Mouse (Mus musculus) adrenal gland, adult (tissue): ENCODE results near the gene Ubl3.

Source experiments
- DNase-seq, 2 experiments: peaks; one replicate each; pipeline ENCODE4 v3.0.0; 2022 to 2023; ENCODE audit warnings: low spot score in 1 of 2; ENCODE audit not compliant: inconsistent age in 2 of 2

Ubl3 gene

GRCm38 (mm10) chr5:148532201-148532600 is 20.4 kb downstream of the Ubl3 start:
- DNase-seq: no peak

DNA sequence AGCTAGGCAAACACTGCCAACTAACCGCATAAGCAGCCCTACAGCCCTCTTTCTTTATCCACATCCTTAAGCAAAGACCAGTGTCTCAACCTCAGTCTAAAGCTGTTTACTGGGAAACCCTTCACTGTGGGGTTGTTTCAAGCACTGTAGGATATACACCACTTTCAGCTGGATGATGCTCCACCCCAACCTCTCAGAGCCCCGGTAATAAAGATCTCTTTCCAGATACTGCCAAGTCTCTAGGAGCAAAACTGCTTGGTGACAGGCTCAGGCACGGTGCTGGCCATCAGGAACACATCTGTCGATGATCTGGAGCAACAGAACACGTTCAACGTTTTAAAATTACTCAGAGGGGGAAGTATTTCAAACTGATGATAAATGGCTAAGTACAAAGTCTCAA is 25.0 kb downstream of the Ubl3 start:
- no peak for DNase-seq

DNA sequence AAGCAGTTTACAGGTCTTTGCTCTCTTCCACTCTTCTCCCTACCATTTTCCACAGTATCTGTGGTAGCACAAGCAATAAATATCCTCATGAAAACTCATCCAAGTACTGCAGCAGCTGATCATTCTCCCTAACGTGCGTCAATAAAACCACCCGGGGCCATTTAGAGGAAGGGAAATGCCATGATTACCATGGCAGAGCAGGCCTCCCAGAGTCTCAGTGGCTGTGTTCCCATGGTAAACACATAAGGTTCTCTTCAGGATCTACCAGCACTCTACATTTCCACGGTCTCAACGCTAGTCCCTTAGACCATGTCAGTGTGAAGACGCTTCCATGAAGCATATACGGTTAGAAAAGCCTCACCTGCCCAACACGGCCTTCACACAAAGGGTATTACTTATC is 26.0 kb downstream of the Ubl3 start:
- DNase-seq: no peak

DNA sequence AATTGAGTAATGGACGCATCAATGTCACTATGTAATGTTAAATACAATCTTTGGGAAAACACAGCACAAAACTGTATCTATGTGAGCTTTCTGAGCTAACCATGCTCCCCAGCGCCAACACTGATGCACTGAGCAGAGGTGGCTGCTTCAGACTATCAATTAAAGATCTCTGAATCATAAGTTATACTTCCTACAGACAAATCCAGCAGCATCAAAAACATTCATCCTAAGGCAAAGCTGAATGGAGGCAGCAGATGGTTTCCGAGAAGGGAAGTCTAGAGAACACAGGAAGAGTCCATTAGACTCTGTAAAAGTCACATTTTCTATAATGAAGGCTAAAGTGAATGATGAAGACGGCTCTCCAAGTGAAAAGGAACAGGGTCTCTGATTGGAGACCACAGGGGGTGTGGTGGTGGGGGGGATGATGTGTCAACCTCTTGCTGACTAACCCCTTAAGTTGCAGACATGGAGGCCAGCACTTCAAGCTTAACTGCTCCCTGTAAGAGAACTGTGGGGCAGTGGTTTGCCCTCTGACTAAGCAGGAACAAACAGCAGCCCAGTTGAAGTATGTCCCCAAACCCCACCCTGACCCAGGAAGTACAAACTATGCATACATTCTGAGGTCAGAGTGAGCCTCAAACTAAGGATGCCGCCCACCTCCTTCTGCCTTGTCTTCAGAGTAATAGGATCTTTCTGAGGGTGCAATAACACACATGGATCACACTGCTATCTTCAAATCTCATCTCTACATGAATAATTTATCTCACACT is 29.2 kb downstream of the Ubl3 start:
- DNase-seq: peak in 1 of 2 experiments; percentile 56

GRCm38 (mm10) chr5:148522378-148522777 is 30.2 kb downstream of the Ubl3 start:
- DNase-seq: no peak

DNA sequence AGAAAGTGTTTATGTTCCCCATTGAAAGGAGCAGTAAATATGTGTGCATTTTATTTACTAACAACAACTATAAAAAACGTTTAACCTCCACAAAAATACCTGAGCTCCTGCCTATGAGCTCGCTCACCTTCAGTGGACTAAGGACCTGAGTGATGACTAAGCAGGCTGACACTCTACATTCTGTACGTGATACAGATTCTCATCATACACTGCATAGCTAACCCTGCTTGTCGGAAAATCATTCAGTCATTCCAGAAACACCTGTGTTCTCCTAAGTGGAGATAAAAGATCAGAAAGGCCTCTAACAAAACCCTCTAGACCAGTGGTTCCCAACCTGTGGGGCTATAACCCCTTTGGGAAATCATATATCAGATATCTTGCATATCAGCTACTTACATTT is 35.1 kb downstream of the Ubl3 start:
- no peak for DNase-seq

DNA sequence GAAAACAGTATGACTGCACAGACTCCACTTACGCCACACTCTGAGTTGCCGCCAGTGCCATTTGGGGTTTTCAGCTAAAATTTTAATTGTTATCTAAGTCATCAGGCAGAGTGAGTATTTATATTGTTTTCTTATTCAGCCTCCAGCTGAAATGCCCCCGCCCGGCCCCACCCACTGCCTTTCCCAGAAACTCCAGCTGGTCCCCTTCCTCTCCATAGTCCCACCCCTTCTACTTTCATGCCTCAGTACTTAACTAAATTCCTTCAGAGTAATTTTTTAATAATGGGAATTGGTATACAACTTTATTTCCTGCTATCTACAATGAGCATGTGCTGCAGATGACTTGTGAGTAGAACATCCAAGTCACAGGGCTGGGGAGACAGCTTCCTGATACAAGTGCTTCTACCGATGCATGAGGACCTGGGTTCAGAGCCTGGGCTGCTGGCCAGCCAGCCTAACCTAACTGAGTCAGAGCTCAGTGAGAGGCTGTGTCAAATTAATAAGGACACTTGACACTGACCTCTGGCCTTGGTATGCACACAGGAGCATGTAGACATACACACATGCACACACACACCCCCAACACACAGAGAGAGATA is 40.4 kb downstream of the Ubl3 start:
- peak; percentile 37 to 65 for DNase-seq

DNA sequence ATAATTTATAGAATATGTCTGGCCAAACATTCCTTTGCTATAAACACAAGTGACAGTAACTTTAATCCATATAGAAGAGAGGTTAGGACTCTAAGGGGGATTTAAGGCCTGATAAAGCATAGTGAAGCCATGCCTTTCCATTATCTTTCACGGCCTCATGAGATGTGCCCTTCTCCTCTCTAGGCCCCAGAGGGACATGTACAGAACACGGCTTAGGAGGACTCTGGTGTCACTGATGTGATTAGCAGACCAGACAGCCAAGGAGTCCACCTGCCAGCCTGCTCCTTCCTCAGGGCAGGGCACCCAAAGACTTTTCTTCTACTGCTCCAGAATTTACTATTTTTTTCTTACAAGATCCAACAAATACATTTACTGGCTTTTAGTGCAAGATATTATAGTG is 42.3 kb downstream of the Ubl3 start:
- DNase-seq: no peak

GRCm38 (mm10) chr5:148509731-148510130 is 42.9 kb downstream of the Ubl3 start:
- DNase-seq: no peak

DNA sequence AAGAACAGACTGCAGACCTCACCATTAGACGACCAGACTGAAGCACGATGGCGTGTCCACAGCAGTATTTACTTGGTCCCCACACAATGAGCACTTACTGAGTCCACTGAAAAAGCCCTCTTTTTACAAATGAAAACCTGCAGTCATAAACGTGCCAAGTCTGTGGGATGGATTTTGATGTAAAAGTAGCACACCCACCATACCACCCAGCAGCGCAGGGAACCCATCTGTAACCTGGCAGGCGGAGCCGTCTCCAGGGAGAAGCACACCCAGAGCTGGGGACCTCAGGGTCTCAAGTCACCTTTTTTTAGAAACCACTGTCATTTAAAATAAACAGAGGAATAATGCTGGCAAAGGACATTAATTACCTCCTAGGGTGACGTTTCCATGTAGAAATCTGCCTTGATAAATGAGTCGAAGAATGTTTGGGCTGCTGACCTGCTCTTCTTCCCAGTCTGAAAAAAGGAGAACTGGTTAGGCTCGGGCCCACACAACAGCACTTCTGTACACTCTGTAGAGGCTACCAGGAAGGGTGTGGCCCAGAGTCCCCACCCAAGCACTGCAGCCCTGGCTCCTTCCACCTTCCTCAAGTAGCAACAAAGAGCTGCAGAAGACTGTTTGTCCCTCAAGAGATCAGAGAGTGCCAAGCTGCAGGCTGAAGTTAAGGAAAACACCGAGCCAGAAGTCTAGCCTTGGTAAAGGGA is 43.5 kb downstream of the Ubl3 start:
- DNase-seq: no peak

DNA sequence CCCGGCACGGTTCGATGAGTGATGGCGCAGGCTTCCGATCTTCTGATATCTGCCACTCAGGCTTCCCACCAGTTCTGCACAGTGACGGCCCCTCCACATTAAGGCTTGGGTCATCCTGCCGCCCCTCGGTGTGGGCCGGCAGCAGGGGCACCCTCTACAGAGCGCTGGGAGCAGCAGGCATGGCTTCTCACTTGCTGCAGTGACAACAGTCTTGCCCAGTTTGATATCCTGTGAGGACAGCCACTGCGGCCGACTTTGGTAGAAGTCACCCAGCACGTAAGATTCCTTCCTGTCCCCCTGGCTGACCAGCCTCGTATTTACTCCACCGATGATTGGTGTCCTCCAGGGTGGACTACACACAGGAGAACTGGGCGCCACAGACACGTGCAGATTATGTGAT is 47.2 kb downstream of the Ubl3 start:
- DNase-seq: no peak

DNA sequence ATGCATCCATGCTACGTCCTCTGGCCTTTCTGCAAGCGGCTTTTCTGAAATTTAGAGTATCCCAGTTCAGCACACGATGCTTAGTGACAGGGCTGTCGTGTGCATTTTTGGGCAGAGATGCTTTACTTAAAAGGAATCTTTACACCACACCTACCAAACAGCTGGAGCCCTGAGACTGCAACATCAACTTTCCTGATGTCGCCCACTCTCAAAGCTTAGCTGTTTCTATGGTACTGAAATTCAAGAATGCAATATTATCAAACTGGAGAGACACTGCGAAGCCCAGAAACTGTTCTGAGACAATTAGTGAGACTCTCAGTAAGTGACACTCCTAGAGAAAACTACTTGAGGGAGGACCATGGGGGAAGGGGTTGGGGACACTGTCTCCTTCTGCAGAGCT is 50.4 kb downstream of the Ubl3 start:
- no peak for DNase-seq

- no peak for DNase-seq
Observed at GRCm38 (mm10) chr5:148501228-148501957, 51.2 kb downstream of the Ubl3 start.

DNA sequence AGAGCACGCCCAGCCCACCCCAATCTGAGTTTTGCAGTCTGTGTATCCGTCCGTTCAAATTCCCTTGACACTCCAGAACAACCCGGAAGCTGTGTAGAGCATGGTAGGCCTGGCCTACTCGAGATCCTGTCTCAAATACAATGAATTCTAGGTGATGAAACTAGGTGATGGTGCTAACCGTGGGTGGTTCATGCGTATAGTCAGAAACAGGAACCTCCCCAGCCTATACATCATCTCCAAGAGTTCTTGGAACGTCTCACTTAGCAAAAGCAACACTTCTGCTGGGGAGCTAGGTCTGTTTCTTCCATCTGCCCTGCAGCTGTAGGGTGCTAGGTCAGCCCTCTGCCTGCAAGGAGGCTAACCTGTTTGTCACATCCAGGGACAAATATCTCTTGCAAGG is 52.1 kb downstream of the Ubl3 start:
- DNase-seq: no peak

DNA sequence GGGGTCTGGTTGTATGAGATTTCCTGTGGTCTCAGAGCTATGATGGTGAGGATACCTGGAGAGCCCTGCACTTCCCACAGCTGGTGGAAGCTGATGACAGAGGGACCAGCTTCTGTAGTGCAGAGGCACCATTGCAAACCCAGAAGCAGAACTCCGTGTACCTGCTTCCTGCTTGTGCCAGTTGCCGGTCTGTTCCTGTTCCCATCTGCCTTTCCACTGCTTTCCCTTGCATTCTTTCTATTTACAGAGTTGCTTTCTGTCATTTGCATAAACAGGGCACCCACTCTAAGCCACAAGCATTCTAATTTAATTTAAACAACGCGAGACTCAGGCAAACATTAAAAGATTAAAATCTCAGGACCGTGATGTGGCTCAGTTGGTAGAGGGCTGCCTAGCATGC is 53.0 kb downstream of the Ubl3 start:
- DNase-seq: no peak

DNA sequence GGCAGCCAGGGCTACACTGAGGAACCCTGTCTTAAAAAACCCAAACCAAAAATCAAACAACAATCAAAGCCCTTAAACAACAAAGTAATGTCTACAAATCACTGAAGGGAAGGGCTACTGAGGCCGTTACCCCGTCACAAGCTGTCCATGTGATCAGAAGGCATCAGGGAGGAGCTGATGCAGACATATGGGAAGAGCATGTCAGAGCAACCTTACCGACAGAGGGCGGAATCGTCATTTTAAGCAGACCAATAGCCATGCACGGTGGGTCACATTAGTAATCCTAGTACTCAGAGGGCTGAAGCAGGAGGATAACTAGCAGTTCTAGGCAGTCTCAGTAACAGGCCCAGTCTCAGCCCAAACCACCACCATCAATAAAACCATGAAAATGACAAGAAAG is 56.6 kb downstream of the Ubl3 start:
- DNase-seq: no peak

DNA sequence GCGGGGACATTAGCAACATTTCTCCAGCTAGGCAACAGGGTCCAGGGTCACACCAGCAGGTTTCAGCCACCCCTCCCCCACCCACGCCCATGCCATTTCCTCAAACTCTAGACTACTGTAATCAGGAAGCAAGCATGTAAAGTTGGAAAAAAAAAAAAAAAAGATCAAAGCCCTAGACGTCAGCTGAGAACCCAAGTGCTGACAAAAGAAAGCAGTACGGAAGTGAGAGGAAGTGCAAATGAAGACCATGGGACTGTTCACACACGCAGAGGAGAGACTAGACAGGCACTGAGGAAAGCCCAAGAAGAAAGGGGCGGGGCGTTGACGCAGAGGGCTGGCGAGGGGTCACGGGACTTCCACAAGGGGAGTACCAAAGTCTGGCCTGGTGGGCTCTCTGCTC is 57.4 kb downstream of the Ubl3 start:
- DNase-seq: peak in 1 of 2 experiments; percentile 18

- no peak for DNase-seq
Observed at GRCm38 (mm10) chr5:148494249-148494648, 58.3 kb downstream of the Ubl3 start.

- no peak for DNase-seq
Observed at GRCm38 (mm10) chr5:148493025-148493424, 59.6 kb downstream of the Ubl3 start.

DNA sequence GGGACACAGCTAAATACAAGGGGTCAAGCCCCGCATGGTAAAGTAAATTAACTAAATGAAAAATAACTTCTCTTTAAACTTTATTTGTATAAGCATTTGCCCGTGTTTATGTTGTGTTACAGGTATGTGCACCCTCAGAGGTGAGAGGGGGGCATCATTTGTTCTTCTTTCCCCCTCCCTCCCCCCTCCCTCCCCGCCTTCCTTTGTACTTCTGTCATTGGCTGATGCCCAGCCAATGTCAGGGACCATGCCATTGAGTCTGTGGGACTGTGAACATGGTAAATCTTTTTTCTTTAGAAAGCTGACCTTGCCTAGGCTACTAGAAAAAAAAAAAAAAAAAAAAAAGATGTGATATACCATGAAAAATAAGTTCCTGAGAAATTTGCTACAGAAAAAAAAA is 62.2 kb downstream of the Ubl3 start:
- DNase-seq: no peak

DNA sequence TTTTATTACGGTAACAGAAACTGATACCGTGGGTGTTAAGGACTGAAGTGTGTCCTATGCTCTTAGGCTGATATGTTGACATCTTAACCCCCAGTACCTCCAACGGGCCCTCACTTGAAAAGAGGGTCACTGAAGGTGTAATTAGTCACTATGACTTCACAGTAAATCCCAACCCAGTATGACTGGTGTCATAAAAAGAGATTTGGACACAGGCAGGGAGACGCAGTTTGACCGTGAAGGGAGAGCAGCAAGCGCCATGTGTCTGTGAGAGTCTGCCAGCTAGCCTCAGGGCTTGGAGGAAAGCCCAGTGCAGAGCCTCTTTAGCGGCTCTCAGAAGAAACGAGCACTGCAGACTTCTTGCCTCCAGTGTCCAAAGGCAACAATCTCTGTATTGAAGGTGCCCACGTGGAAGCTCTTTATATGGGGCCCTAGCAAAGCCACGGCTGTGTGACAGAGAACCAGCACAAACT is 62.8 kb downstream of the Ubl3 start:
- peak; percentile 45 to 78 for DNase-seq
